Mouse (Mus musculus): ENCODE results near the gene Gm6993. TPM values are rescaled to one million over a fixed set of nuclear protein-coding genes. Genes with fewer than 3 reads are reported as not detected.
A peak's percentile ranks its signal among the peaks of the same experiment; 100 is the strongest.

Gene Gm6993
- total and polyA plus RNA-seq, 2 experiments from 2014 or later: not detected

- no peaks in the 10 kb centered on the region for H3K9me3 ChIP-seq (replicated peaks; ENCODE audit: control insufficient read depth, low read length)
- H3K27me3 ChIP-seq (ENCODE audit: control insufficient read depth, insufficient read depth, low read length): no peaks in the 10 kb centered on the region
- ATAC-seq (ENCODE audit: insufficient read depth, low read depth) (peak; percentile 31), DNase-seq (ENCODE audit: low spot score) (peak; percentile 68)
- peak overlapping the region; percentile 57 for H3K27ac ChIP-seq (ENCODE audit: low read depth)
- peaks cover 12% of the 10 kb centered on the region for H3K4me1 ChIP-seq (ENCODE audit: control insufficient read depth, insufficient read depth)
- no peak overlapping the region for H3K4me2 ChIP-seq (ENCODE audit: low read depth, low read length)
- no peak overlapping the region for H3K9ac ChIP-seq (replicated peaks; ENCODE audit: low read depth, low read length)
- WGBS: 1% methylated on average over 3 of the region's 3 CpGs
- no peaks in the 10 kb centered on the region for H3K36me3 ChIP-seq (replicated peaks; ENCODE audit: control insufficient read depth, insufficient read depth, low read length)
- TF ChIP-seq CTCF (IDR thresholded peaks at IDR 0.05; ENCODE audit: low read depth) (no peak), EP300 (IDR thresholded peaks at IDR 0.05; ENCODE audit: low read depth) (no peak)
- no peak overlapping the region for H3K4me3 ChIP-seq (ENCODE audit: low read depth, low read length)
These were observed 21.3 kb downstream of the Gm6993 start for GRCm38 (mm10) chr12:31261882-31262281.

- H3K27me3 ChIP-seq (ENCODE audit: control insufficient read depth, insufficient read depth, low read length): no peaks in the 10 kb centered on the region
- 58% methylated on average over 7 of the region's 7 CpGs for WGBS
- peaks cover 22% of the 10 kb centered on the region for H3K4me1 ChIP-seq (ENCODE audit: control insufficient read depth, insufficient read depth)
- no peak overlapping the region for H3K27ac ChIP-seq (ENCODE audit: low read depth)
- no peak for ATAC-seq (ENCODE audit: insufficient read depth, low read depth)
- no peak overlapping the region for H3K9ac ChIP-seq (replicated peaks; ENCODE audit: low read depth, low read length)
- no peak for DNase-seq (ENCODE audit: low spot score)
- no peak overlapping the region for H3K4me3 ChIP-seq (ENCODE audit: low read depth, low read length)
- TF ChIP-seq CTCF (IDR thresholded peaks at IDR 0.05; ENCODE audit: low read depth): no peak
- no peak for TF ChIP-seq EP300 (IDR thresholded peaks at IDR 0.05; ENCODE audit: low read depth)
- H3K9me3 ChIP-seq (replicated peaks; ENCODE audit: control insufficient read depth, low read length): no peaks in the 10 kb centered on the region
- H3K4me2 ChIP-seq (ENCODE audit: low read depth, low read length): peak overlapping the region; percentile 70; the same call in 1 of the 2 replicates
- peaks cover 1% of the 10 kb centered on the region; the same call in 1 of the 2 replicates for H3K36me3 ChIP-seq (replicated peaks; ENCODE audit: control insufficient read depth, insufficient read depth, low read length)
These were observed 23.4 kb downstream of the Gm6993 start for GRCm38 (mm10) chr12:31263921-31264320.

- Histone ChIP-seq H3K27me3 (ENCODE audit: control insufficient read depth, insufficient read depth, low read length) (no peaks in the 10 kb centered on the region), H3K4me1 (ENCODE audit: control insufficient read depth, insufficient read depth) (peaks cover 31% of the 10 kb centered on the region), H3K4me2 (ENCODE audit: low read depth, low read length) (peak within 1 kb of the TSS; percentile 70), H3K9ac (replicated peaks; ENCODE audit: low read depth, low read length) (peak within 1 kb of the TSS; percentile 87), H3K9me3 (replicated peaks; ENCODE audit: control insufficient read depth, low read length) (no peaks in the 10 kb centered on the region), H3K36me3 (replicated peaks; ENCODE audit: control insufficient read depth, insufficient read depth, low read length) (peaks cover 12% of the 10 kb centered on the region; the same call in 1 of the 2 replicates), H3K4me3 (ENCODE audit: low read depth, low read length) (peak within 1 kb of the TSS; percentile 74), H3K27ac (ENCODE audit: low read depth) (peak within 1 kb of the TSS; percentile 89)
- under 1% methylated on average over 38 of the region's 39 CpGs for WGBS
- DNase-seq (ENCODE audit: low spot score): peak; percentile 80
- peak; percentile 57 for ATAC-seq (ENCODE audit: insufficient read depth, low read depth)
- TF ChIP-seq CTCF (IDR thresholded peaks at IDR 0.05; ENCODE audit: low read depth) (no peak), EP300 (IDR thresholded peaks at IDR 0.05; ENCODE audit: low read depth) (no peak)
These were observed 24.6 kb downstream of the Gm6993 start, which contains the start of gene Lamb1 for GRCm38 (mm10) chr12:31265005-31265721. Gene Lamb1, plus strand, starts transcription at chr12:31265234.

GRCm38 (mm10) chr12:31265722-31266431 is 25.3 kb downstream of the Gm6993 start:
- DNase-seq (ENCODE audit: low spot score) (peak; percentile 40), ATAC-seq (ENCODE audit: insufficient read depth, low read depth) (peak; percentile 36)
- Histone ChIP-seq H3K4me3 (ENCODE audit: low read depth, low read length) (peak overlapping the region; percentile 74), H3K36me3 (replicated peaks; ENCODE audit: control insufficient read depth, insufficient read depth, low read length) (peaks cover 15% of the 10 kb centered on the region; the same call in 1 of the 2 replicates), H3K27me3 (ENCODE audit: control insufficient read depth, insufficient read depth, low read length) (no peaks in the 10 kb centered on the region), H3K9ac (replicated peaks; ENCODE audit: low read depth, low read length) (peak overlapping the region; percentile 87), H3K27ac (ENCODE audit: low read depth) (peak overlapping the region; percentile 89), H3K4me1 (ENCODE audit: control insufficient read depth, insufficient read depth) (peaks cover 36% of the 10 kb centered on the region), H3K9me3 (replicated peaks; ENCODE audit: control insufficient read depth, low read length) (no peaks in the 10 kb centered on the region), H3K4me2 (ENCODE audit: low read depth, low read length) (peak overlapping the region; percentile 70)
- TF ChIP-seq EP300 (IDR thresholded peaks at IDR 0.05; ENCODE audit: low read depth): no peak
- no peak for TF ChIP-seq CTCF (IDR thresholded peaks at IDR 0.05; ENCODE audit: low read depth)
- WGBS: under 1% methylated on average over 50 of the region's 50 CpGs

GRCm38 (mm10) chr12:31266686-31267085 is 26.1 kb downstream of the Gm6993 start:
- TF ChIP-seq EP300 (IDR thresholded peaks at IDR 0.05; ENCODE audit: low read depth) (no peak), CTCF (IDR thresholded peaks at IDR 0.05; ENCODE audit: low read depth) (no peak)
- 5% methylated on average over 15 of the region's 15 CpGs for whole genome bisulfite sequencing
- Histone ChIP-seq H3K27ac (ENCODE audit: low read depth) (peak overlapping the region; percentile 89), H3K9me3 (replicated peaks; ENCODE audit: control insufficient read depth, low read length) (no peaks in the 10 kb centered on the region), H3K27me3 (ENCODE audit: control insufficient read depth, insufficient read depth, low read length) (no peaks in the 10 kb centered on the region), H3K4me3 (ENCODE audit: low read depth, low read length) (peak overlapping the region; percentile 74), H3K36me3 (replicated peaks; ENCODE audit: control insufficient read depth, insufficient read depth, low read length) (peaks cover 15% of the 10 kb centered on the region; the same call in 1 of the 2 replicates), H3K4me1 (ENCODE audit: control insufficient read depth, insufficient read depth) (peaks cover 44% of the 10 kb centered on the region), H3K9ac (replicated peaks; ENCODE audit: low read depth, low read length) (peak overlapping the region; percentile 87), H3K4me2 (ENCODE audit: low read depth, low read length) (peak overlapping the region; percentile 70)
- DNase-seq (ENCODE audit: low spot score): no peak
- ATAC-seq (ENCODE audit: insufficient read depth, low read depth): no peak
